8 mouse cellular contexts compared by ENCODE assay signal in the genomic region with DNA sequence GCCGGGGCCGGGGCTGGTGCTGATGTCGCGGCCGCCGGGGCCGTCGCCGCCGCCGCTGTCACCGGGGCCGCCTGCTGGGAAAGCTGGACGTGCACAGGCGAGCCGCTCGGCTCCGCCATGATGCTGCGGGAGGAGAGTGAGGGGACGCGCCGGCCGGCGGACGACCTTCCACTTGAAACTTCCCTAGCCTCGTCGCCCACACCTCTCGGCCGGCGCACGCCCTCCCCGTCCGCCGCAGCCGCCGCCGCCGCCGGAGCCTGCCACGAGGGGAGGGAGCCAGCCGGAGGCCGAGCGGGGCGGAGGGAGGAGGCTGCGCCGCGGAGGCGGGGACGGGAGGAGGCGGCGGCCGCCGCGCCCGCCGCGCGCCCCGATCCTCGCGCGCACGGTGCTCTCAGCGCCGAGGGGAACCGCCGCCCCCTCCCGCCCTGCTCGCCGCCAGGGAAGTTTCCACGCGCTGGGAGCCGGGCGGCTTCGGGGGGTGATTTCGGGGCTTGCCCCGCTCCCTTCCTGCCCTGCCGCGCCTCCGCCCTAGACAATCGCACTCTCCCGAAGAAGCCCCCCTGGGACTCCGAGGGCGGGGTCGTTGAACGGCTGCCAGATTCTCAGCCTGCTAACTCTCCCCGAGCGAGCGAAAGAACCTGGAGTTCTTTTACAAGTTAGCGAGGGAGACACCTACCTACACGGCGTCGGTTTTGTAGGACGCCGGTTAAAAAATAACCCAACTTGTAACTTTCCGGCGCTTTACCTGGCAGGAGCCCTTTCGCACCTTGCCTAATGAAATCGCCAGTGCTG. TPM values are rescaled to one million over a fixed set of nuclear protein-coding genes. Genes with fewer than 3 reads are reported as not detected.
A peak's percentile ranks its signal among the peaks of the same experiment; 100 is the strongest.
DNase-seq lines count a peak whose midpoint lies in the region; ATAC-seq lines count a peak whose summit lies in the region.

Gene Stk39 (minus strand): TSS at position 510 of the 792 bp plus-strand sequence.

- peaks cover 8% of the 10 kb centered on the region for H3K4me1 ChIP-seq in hindbrain, embryonic 16.5 days (ENCODE audit: control insufficient read depth, insufficient read depth, low read depth, low read length)

- peak within 1 kb of the TSS; percentile 95 for H3K27ac ChIP-seq in hindbrain, embryonic 16.5 days (ENCODE audit: low read depth, low read length)

- H3K9me3 ChIP-seq in hindbrain, embryonic 16.5 days (ENCODE audit: control insufficient read depth, low read length) = no peaks in the 10 kb centered on the region

- H3K9ac ChIP-seq in hindbrain, embryonic 16.5 days (ENCODE audit: low read depth, low read length) = peak within 1 kb of the TSS; percentile 94

- peak; percentile 70 to 79 for DNase-seq in cerebellum, postnatal 36 days
- peak; percentile 68 to 74 for DNase-seq in gastrocnemius, adult 8-10 months (ENCODE audit: low spot score in 2 of 2)
- DNase-seq in left cerebral cortex, adult 18-20 months (ENCODE audit: low spot score in 2 of 2) = peak; percentile 56 to 73
- DNase-seq in lung, postnatal 4 days = peak; percentile 85 to 89
- DNase-seq in right cerebral cortex, postnatal 14 days = peak; percentile 65
- peak; percentile 75 to 84 for DNase-seq in urinary bladder, postnatal 4 days (ENCODE audit: low spot score in 2 of 2)

- no peaks in the 10 kb centered on the region for H3K36me3 ChIP-seq in hindbrain, embryonic 16.5 days (ENCODE audit: control insufficient read depth, insufficient read depth, low read length)

- peak; percentile 63 for ATAC-seq in activated CD4-positive, CD25-positive, alpha-beta regulatory T cell, adult 4 months
- peak; percentile 86 for ATAC-seq in hindbrain, embryonic 16.5 days

- no peaks in the 10 kb centered on the region for H3K27me3 ChIP-seq in hindbrain, embryonic 16.5 days (replicated peaks; ENCODE audit: control insufficient read depth, insufficient read depth, low read length)

- H3K4me3 ChIP-seq in hindbrain, embryonic 16.5 days (ENCODE audit: low read length) = peak within 1 kb of the TSS; percentile 97

- peak within 1 kb of the TSS; percentile 69 for H3K4me2 ChIP-seq in hindbrain, embryonic 16.5 days (ENCODE audit: low read length)

- WGBS in hindbrain, embryonic 16.5 days = 0% methylated on average over 64 of the region's 99 CpGs

RNA-seq across cellular contexts. Expression of gene Stk39, which starts in this region (rescaled TPM):
- 10 to 100 TPM; 14.6 to 15.9 TPM for polyA plus RNA-seq in activated CD4-positive, CD25-positive, alpha-beta regulatory T cell, adult 4 months (2017; shearing (Covaris generic))
- 1 to 10 TPM; 1.3 to 2.4 (median 2.1) TPM for total RNA-seq in gastrocnemius, adult 8-10 months (2022)
- polyA plus RNA-seq in hindbrain, embryonic 16.5 days (2015; fragmentation: Nextera tagmentation; extraction: Ambion mirVana) = 25.1 and 30.3 TPM in 2 replicates
- 10 to 100 TPM; 92.7 to 94.7 TPM for total RNA-seq in left cerebral cortex, adult 18-20 months (2021)

Comparison
In these comparisons a context has a peak if more than half of its experiments do, and no peak if none do; other contexts are left out.
1. Peak in every context shown above with its lines: DNase-seq, ATAC-seq, H3K4me3 ChIP-seq and H3K27ac ChIP-seq.
2. RNA of gene Stk39 (total RNA-seq): 92.7 to 94.7 TPM in left cerebral cortex, adult 18-20 months; 1.3 to 2.4 TPM in gastrocnemius, adult 8-10 months; every median in the first group is over 10 times any median in the second.